Mouse (Mus musculus): ENCODE measurements at regions not wholly inside any gene's neighbourhood (a gene's known extent, or its start where the extent isn't known, plus 50 kb on each side); places are given as distances from the start of the nearest gene placed in this dataset.

GRCm38 (mm10) chr2:148210813-148211212 lies 164.0 kb upstream of the Foxa2 start:
- Histone ChIP-seq H3K27me3 (no peaks in the 10 kb centered on the region), H3K27ac (replicated peaks) (no peak overlapping the region), H3K4me3 (replicated peaks) (no peak overlapping the region), H3K9ac (no peak overlapping the region), H3K4me2 (no peak overlapping the region), H3K9me3 (replicated peaks) (no peaks in the 10 kb centered on the region), H3K36me3 (replicated peaks) (no peaks in the 10 kb centered on the region), H3K4me1 (replicated peaks) (no peaks in the 10 kb centered on the region)
- no peak for ATAC-seq (ENCODE audit: insufficient read depth)
- WGBS (ENCODE audit: insufficient replicate concordance), result 40% methylated on average over 2 of the region's 2 CpGs

DNA sequence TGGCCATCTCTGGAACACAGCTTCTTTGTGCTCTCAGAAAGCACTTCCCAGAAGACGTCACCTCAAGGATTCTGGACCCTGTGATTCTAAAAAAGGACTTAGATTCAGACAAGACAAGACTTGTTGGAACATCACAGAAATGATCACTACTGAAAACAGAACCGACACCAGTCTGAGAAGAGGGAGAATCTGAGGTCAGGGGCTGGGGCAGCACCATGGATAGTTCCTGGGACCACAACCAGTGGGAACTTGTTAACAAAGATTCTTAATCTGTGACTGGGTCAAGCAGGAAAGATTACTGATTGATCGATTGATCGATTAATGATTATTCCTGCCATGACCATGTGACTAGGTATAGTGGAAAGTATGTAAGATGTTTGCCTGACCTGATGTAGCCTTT lies 170.4 kb upstream of the Foxa2 start:
- Histone ChIP-seq H3K4me3 (replicated peaks) (no peak overlapping the region), H3K27me3 (no peaks in the 10 kb centered on the region), H3K4me1 (replicated peaks) (no peaks in the 10 kb centered on the region), H3K36me3 (replicated peaks) (no peaks in the 10 kb centered on the region), H3K27ac (replicated peaks) (no peak overlapping the region), H3K9me3 (replicated peaks) (no peaks in the 10 kb centered on the region), H3K9ac (no peak overlapping the region), H3K4me2 (no peak overlapping the region)
- 59% methylated on average over 4 of the region's 4 CpGs for WGBS (ENCODE audit: insufficient replicate concordance)
- no peak for ATAC-seq (ENCODE audit: insufficient read depth)

DNA sequence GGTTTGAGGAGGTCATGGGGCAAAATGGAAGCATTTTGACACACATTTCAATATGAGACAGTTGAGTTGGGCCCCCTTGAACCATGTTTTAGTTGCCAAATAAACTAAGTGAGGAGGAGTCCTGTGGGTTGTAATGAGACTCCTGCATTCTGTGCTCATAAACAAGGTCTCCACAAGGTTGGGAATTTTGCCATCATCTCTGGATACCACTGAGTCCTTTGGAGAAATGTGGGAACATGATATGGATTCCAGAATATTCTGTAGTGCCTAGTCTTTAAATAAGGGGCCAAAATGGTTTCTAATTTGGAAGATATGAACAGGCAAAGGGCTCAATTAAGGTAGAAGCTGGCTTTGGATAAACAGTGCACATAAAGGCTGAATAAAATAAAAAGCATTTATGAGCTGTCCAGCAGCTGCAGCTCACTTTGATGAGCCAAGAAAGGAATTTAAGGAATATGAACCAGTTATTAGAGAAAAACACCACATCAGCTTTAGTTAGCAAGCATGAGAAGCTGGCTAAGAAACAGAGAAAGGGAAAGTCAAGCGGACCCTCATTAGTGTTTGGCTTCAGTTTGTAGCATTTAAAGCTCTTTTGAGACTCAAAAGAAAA lies 161.3 kb upstream of the Sstr4 start:
- no peaks in the 10 kb centered on the region for H3K4me1 ChIP-seq (replicated peaks)
- H3K27me3 ChIP-seq, result no peaks in the 10 kb centered on the region
- H3K27ac ChIP-seq (replicated peaks), result no peak overlapping the region
- no peaks in the 10 kb centered on the region for H3K9me3 ChIP-seq (replicated peaks)
- ATAC-seq (ENCODE audit: insufficient read depth), result no peak
- no peak overlapping the region for H3K4me3 ChIP-seq (replicated peaks)
- H3K9ac ChIP-seq, result no peak overlapping the region
- WGBS (ENCODE audit: insufficient replicate concordance), result 60% methylated on average over 1 of the region's 1 CpGs
- no peaks in the 10 kb centered on the region for H3K36me3 ChIP-seq (replicated peaks)
- no peak overlapping the region for H3K4me2 ChIP-seq

- Histone ChIP-seq H3K9ac (no peak overlapping the region), H3K36me3 (replicated peaks) (no peaks in the 10 kb centered on the region), H3K4me3 (replicated peaks) (no peak overlapping the region), H3K27ac (replicated peaks) (no peak overlapping the region), H3K9me3 (replicated peaks) (no peaks in the 10 kb centered on the region), H3K4me1 (replicated peaks) (no peaks in the 10 kb centered on the region), H3K27me3 (no peaks in the 10 kb centered on the region), H3K4me2 (no peak overlapping the region)
- ATAC-seq (ENCODE audit: insufficient read depth), result no peak
- WGBS (ENCODE audit: insufficient replicate concordance), result 48% methylated on average over 4 of the region's 4 CpGs
These were observed 158.0 kb upstream of the Sstr4 start for GRCm38 (mm10) chr2:148237121-148237520.

GRCm38 (mm10) chr2:148239046-148239445 lies 156.1 kb upstream of the Sstr4 start:
- no peak overlapping the region for H3K9ac ChIP-seq
- no peaks in the 10 kb centered on the region for H3K27me3 ChIP-seq
- H3K27ac ChIP-seq (replicated peaks), result no peak overlapping the region
- no peak for ATAC-seq (ENCODE audit: insufficient read depth)
- H3K4me3 ChIP-seq (replicated peaks), result no peak overlapping the region
- no peak overlapping the region for H3K4me2 ChIP-seq
- H3K9me3 ChIP-seq (replicated peaks), result no peaks in the 10 kb centered on the region
- no peaks in the 10 kb centered on the region for H3K4me1 ChIP-seq (replicated peaks)
- 46% methylated on average over 3 of the region's 3 CpGs for WGBS (ENCODE audit: insufficient replicate concordance)
- no peaks in the 10 kb centered on the region for H3K36me3 ChIP-seq (replicated peaks)

DNA sequence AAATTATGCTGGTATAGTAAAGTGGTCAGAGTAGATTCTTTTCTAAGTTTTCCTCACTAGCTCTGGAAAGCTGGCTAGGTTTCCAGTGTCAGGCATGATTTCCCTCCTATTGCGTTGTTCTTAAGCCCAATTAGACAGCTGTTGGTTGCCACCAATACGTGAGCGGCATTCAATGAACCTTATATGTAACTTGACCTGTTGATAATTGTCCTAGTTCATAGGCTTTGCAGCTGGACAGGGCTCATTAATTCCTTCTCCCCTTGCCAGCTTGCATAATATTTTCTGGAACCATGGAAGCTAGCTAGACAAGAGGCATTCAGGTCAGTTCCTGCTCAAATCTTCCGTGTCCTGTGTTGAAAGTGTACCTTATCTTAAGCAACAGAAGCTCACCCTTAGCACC lies 152.9 kb upstream of the Sstr4 start:
- Histone ChIP-seq H3K36me3 (replicated peaks) (no peaks in the 10 kb centered on the region), H3K4me2 (no peak overlapping the region), H3K4me3 (replicated peaks) (no peak overlapping the region), H3K9ac (no peak overlapping the region), H3K27ac (replicated peaks) (no peak overlapping the region), H3K27me3 (no peaks in the 10 kb centered on the region), H3K9me3 (replicated peaks) (no peaks in the 10 kb centered on the region), H3K4me1 (replicated peaks) (no peaks in the 10 kb centered on the region)
- WGBS (ENCODE audit: insufficient replicate concordance), result 57% methylated on average over 4 of the region's 4 CpGs
- ATAC-seq (ENCODE audit: insufficient read depth), result no peak

GRCm38 (mm10) chr2:148245575-148245974 lies 149.6 kb upstream of the Sstr4 start:
- Histone ChIP-seq H3K36me3 (replicated peaks) (no peaks in the 10 kb centered on the region), H3K27ac (replicated peaks) (no peak overlapping the region), H3K4me1 (replicated peaks) (no peaks in the 10 kb centered on the region), H3K9ac (no peak overlapping the region), H3K4me3 (replicated peaks) (no peak overlapping the region), H3K4me2 (no peak overlapping the region), H3K9me3 (replicated peaks) (no peaks in the 10 kb centered on the region), H3K27me3 (no peaks in the 10 kb centered on the region)
- no peak for ATAC-seq (ENCODE audit: insufficient read depth)
- 40% methylated on average over 2 of the region's 2 CpGs for WGBS (ENCODE audit: insufficient replicate concordance)

DNA sequence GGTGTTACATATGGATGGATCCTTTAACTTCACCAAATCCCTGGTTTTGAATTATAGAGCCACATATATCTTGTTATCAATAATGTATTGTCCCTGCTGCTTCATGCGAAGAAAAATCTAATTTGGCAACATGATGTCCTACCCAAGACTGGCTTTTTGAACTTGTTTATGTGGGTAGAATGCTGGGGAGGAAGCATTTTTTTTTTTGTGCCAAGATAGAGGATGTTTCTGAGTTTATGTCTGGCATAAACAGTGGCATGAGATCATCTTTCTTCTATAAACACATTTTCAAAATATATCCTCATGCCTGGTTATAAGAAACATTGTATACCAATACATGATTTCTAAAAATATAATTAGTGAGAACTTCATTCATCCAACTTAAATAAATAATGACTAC lies 144.2 kb upstream of the Sstr4 start:
- no peaks in the 10 kb centered on the region for H3K27me3 ChIP-seq
- H3K4me1 ChIP-seq (replicated peaks), result no peaks in the 10 kb centered on the region
- H3K4me3 ChIP-seq (replicated peaks), result no peak overlapping the region
- 71% methylated on average over 1 of the region's 1 CpGs for WGBS (ENCODE audit: insufficient replicate concordance)
- H3K9me3 ChIP-seq (replicated peaks), result no peaks in the 10 kb centered on the region
- no peak overlapping the region for H3K4me2 ChIP-seq
- ATAC-seq (ENCODE audit: insufficient read depth), result no peak
- no peak overlapping the region for H3K9ac ChIP-seq
- H3K36me3 ChIP-seq (replicated peaks), result no peaks in the 10 kb centered on the region
- H3K27ac ChIP-seq (replicated peaks), result no peak overlapping the region

DNA sequence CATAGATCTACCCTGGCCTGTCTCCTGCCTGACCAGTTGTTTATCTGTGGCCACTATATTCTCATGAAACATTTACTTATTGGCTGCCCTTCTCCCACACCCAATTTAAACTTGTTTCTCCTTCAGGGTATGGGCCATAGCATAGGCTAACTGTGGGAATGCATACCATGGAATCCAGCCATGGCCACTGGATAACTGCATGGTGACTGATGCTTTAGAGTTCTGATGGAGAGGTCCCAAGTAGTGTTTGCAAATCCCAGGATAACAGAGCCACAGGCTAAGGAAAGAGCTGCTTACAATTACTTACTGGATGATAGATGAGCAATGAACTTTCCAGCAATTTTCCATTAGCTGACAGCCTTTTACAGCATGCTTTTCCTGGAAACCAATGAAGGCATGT lies 139.5 kb upstream of the Sstr4 start:
- Histone ChIP-seq H3K27ac (replicated peaks) (no peak overlapping the region), H3K27me3 (no peaks in the 10 kb centered on the region), H3K4me2 (no peak overlapping the region), H3K36me3 (replicated peaks) (no peaks in the 10 kb centered on the region), H3K9me3 (replicated peaks) (no peaks in the 10 kb centered on the region), H3K4me1 (replicated peaks) (no peaks in the 10 kb centered on the region), H3K4me3 (replicated peaks) (no peak overlapping the region), H3K9ac (no peak overlapping the region)
- no peak for ATAC-seq (ENCODE audit: insufficient read depth)

- ATAC-seq (ENCODE audit: insufficient read depth), result no peak
- no peaks in the 10 kb centered on the region for H3K27me3 ChIP-seq
- 55% methylated on average over 3 of the region's 3 CpGs for WGBS (ENCODE audit: insufficient replicate concordance)
These were observed 130.9 kb upstream of the Sstr4 start for GRCm38 (mm10) chr2:148264111-148264730.

GRCm38 (mm10) chr2:148279200-148279599 lies 115.9 kb upstream of the Sstr4 start:
- WGBS (ENCODE audit: insufficient replicate concordance), result 55% methylated on average over 3 of the region's 3 CpGs
- H3K4me3 ChIP-seq (replicated peaks), result no peak overlapping the region
- H3K27ac ChIP-seq (replicated peaks), result no peak overlapping the region
- no peaks in the 10 kb centered on the region for H3K27me3 ChIP-seq
- H3K4me2 ChIP-seq, result no peak overlapping the region
- no peak overlapping the region for H3K9ac ChIP-seq
- H3K9me3 ChIP-seq (replicated peaks), result no peaks in the 10 kb centered on the region
- no peaks in the 10 kb centered on the region for H3K36me3 ChIP-seq (replicated peaks)
- H3K4me1 ChIP-seq (replicated peaks), result no peaks in the 10 kb centered on the region
- ATAC-seq (ENCODE audit: insufficient read depth), result no peak

More at GRCm38 (mm10) chr2:148264111-148264730, 130.9 kb upstream of the Sstr4 start:
- no peaks in the 10 kb centered on the region for H3K4me1 ChIP-seq (replicated peaks)
- H3K4me3 ChIP-seq (replicated peaks), result no peak overlapping the region
- H3K4me2 ChIP-seq, result no peak overlapping the region
- H3K27ac ChIP-seq (replicated peaks), result no peak overlapping the region
- no peak overlapping the region for H3K9ac ChIP-seq
- H3K9me3 ChIP-seq (replicated peaks), result no peaks in the 10 kb centered on the region
- no peaks in the 10 kb centered on the region for H3K36me3 ChIP-seq (replicated peaks)

DNA sequence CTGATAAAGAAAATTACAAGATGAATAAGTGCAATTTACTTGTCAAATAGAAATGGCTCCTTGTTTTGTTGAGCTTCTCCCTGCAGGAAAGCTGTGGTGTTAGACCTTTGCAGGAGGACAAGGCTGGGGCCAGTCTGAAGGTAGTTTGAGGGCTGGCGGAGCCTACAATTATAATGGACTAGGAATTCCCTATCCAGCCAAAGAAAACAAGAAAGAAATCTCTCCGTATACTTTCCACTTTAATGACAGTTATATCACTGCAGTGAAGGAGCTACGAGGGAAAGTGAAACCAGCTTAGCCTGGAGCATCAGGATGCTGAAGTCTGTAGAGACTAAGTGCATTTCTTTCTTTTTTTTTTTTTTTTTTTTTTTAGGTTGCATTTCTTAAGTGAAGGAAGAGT lies 104.8 kb upstream of the Sstr4 start:
- Histone ChIP-seq H3K27ac (replicated peaks) (no peak overlapping the region), H3K36me3 (replicated peaks) (no peaks in the 10 kb centered on the region), H3K4me2 (no peak overlapping the region), H3K9ac (no peak overlapping the region), H3K4me1 (replicated peaks) (no peaks in the 10 kb centered on the region), H3K27me3 (no peaks in the 10 kb centered on the region), H3K4me3 (replicated peaks) (no peak overlapping the region), H3K9me3 (replicated peaks) (no peaks in the 10 kb centered on the region)
- no peak for ATAC-seq (ENCODE audit: insufficient read depth)
- 56% methylated on average over 3 of the region's 3 CpGs for WGBS (ENCODE audit: insufficient replicate concordance)
